Mouse (Mus musculus): ENCODE results near the gene Tfip11.

DNA sequence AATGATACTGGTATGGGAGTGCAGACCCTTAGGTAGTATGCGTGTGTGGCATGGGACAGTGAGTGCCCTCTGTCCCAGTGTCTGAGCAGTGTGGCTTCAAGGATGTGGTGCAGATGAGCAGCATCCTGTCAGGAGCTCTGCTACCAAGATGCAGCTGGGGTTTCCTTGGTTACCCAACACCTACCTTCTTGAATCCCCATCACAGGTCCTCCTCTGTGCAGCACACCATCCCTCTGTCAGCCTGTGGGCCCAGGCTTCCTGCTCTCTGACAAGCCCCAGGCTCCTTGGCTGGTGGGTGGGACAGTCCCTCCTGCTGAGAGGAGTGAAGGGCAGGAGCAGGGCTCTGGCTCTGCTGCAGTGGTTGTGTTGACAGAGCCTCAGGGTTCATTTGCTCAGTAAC lies 51.2 kb downstream of the Tfip11 start:
- TF ChIP-seq CTCF (IDR thresholded peaks at IDR 0.05; ENCODE audit: low read depth, low read length): no peak
- TF ChIP-seq GATA1 (IDR thresholded peaks at IDR 0.05; ENCODE audit: borderline replicate concordance, low read length): no peak
- no peak for TF ChIP-seq TAL1 (conservative IDR thresholded peaks at IDR 0.05; ENCODE audit: low read depth, low read length)

Data from G1E (cell line).